Mouse (Mus musculus): ENCODE data around the gene Slc25a28. TPM values are rescaled to one million over a fixed set of nuclear protein-coding genes. Genes with fewer than 3 reads are reported as not detected.
A peak's percentile ranks its signal among the peaks of the same experiment; 100 is the strongest.

The Slc25a28 gene
- polyA plus RNA-seq, 1 experiment from 2014 or later = 9.6 TPM

GRCm38 (mm10) chr19:43615571-43616414, 58.9 kb downstream of the Slc25a28 start:
- Histone ChIP-seq H3K4me1 (replicated peaks; ENCODE audit: control insufficient read depth, insufficient read depth) (no peaks in the 10 kb centered on the region), H3K36me3 (ENCODE audit: control insufficient read depth, insufficient read depth, low read length) (no peaks in the 10 kb centered on the region), H3K9ac (ENCODE audit: low read length) (no peak overlapping the region), H3K27ac (replicated peaks) (no peak overlapping the region), H3K9me3 (ENCODE audit: control insufficient read depth, low read length) (no peaks in the 10 kb centered on the region), H3K4me3 (ENCODE audit: low read depth, low read length) (peak overlapping the region; percentile 35), H3K27me3 (ENCODE audit: control insufficient read depth, insufficient read depth, low read length) (peaks cover 55% of the 10 kb centered on the region), H3K4me2 (replicated peaks; ENCODE audit: low read depth) (peak overlapping the region; percentile 47)
- 2% methylated on average over 33 of the region's 34 CpGs for WGBS
- TF ChIP-seq EP300 (optimal IDR thresholded peaks at IDR 0.05) = no peak
- no peak for TF ChIP-seq CTCF (IDR thresholded peaks at IDR 0.05; ENCODE audit: low read depth)
- DNase-seq (ENCODE audit: low spot score) (no peak), ATAC-seq (ENCODE audit: low FRiP score, low TSS enrichment) (no peak)

DNA sequence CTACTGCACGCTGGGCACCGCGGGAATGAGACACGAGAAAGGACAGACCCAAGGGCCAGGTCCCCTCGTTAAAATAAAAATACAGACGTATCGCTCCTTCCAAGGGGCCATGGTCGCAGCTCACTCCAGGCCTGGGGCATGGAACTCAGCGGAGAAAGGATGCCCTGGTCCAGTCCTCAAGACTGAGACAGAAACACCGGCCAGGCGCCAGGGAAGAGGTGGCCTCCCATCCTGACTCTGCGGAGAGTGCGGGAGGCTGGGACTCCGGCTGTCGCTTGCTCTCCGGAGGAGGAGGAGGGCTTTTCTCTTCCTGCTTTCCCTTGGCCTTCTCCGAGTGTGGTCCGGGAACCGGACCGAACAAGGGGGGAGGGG, 59.6 kb downstream of the Slc25a28 start:
- 2% methylated on average over 20 of the region's 20 CpGs for WGBS
- Histone ChIP-seq H3K4me2 (replicated peaks; ENCODE audit: low read depth) (peak overlapping the region; percentile 47), H3K27me3 (ENCODE audit: control insufficient read depth, insufficient read depth, low read length) (peaks cover 48% of the 10 kb centered on the region), H3K4me1 (replicated peaks; ENCODE audit: control insufficient read depth, insufficient read depth) (no peaks in the 10 kb centered on the region), H3K27ac (replicated peaks) (no peak overlapping the region), H3K9ac (ENCODE audit: low read length) (peak overlapping the region; percentile 35; the same call in 1 of the 2 replicates), H3K4me3 (ENCODE audit: low read depth, low read length) (peak overlapping the region; percentile 35), H3K36me3 (ENCODE audit: control insufficient read depth, insufficient read depth, low read length) (no peaks in the 10 kb centered on the region), H3K9me3 (ENCODE audit: control insufficient read depth, low read length) (no peaks in the 10 kb centered on the region)
- TF ChIP-seq EP300 (optimal IDR thresholded peaks at IDR 0.05) = no peak
- DNase-seq (ENCODE audit: low spot score) = no peak
- no peak for ATAC-seq (ENCODE audit: low FRiP score, low TSS enrichment)

DNA sequence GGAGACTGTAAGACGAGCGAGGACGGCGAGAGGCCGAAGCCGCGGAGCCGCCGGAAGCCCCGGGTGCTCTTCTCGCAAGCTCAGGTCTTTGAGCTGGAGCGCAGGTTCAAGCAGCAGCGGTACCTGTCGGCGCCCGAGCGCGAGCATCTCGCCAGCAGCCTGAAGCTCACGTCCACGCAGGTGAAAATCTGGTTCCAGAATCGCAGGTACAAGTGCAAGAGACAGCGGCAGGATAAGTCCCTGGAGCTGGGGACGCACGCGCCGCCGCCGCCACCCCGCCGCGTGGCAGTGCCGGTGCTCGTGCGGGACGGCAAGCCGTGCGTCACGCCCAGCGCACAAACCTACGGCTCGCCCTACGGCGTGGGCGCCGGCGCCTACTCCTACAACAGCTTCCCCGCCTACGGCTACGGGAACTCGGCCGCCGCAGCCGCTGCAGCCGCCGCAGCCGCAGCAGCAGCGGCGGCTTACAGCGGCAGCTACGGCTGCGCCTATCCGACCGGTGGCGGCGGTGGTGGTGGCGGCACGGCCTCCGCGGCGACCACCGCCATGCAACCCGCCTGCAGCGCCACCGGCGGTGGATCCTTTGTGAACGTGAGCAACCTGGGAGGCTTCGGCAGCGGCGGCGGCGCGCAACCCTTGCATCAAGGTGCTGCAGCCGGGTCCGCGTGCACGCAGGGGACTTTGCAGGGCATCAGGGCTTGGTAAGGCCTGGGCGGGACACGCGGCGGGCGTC, 60.2 kb downstream of the Slc25a28 start:
- H3K9ac ChIP-seq (ENCODE audit: low read length) = 0 out of 2 replicates have a peak overlapping the region, but pooled peaks have one; percentile 8

More for the DNA sequence above, 60.2 kb downstream of the Slc25a28 start:
- H3K9me3 ChIP-seq (ENCODE audit: control insufficient read depth, low read length) = no peaks in the 10 kb centered on the region
- ATAC-seq (ENCODE audit: low FRiP score, low TSS enrichment) (no peak), DNase-seq (ENCODE audit: low spot score) (no peak)
- peaks cover 47% of the 10 kb centered on the region for H3K27me3 ChIP-seq (ENCODE audit: control insufficient read depth, insufficient read depth, low read length)
- peak overlapping the region; percentile 47 for H3K4me2 ChIP-seq (replicated peaks; ENCODE audit: low read depth)
- no peak for TF ChIP-seq CTCF (IDR thresholded peaks at IDR 0.05; ENCODE audit: low read depth)
- no peak for TF ChIP-seq EP300 (optimal IDR thresholded peaks at IDR 0.05)
- no peaks in the 10 kb centered on the region for H3K36me3 ChIP-seq (ENCODE audit: control insufficient read depth, insufficient read depth, low read length)
- no peak overlapping the region for H3K27ac ChIP-seq (replicated peaks)
- peak overlapping the region; percentile 35 for H3K4me3 ChIP-seq (ENCODE audit: low read depth, low read length)
- WGBS = 1% methylated on average over 66 of the region's 92 CpGs
- no peaks in the 10 kb centered on the region for H3K4me1 ChIP-seq (replicated peaks; ENCODE audit: control insufficient read depth, insufficient read depth)

Small RNA genes within 50 kb of the gene (microRNA-seq; reads per million reads assigned to microRNA genes)
- gene Gm22646 = not detected

Other genes starting within 250 kb of the Slc25a28 start
- 0.47 and 0.56 TPM in 2 replicates for gene Cnnm1, start 234.4 kb downstream of the Slc25a28 start, polyA plus RNA-seq (2015; fragmentation: Nextera tagmentation; extraction: Ambion mirVana)
- gene Got1, start 150.3 kb downstream of the Slc25a28 start, polyA plus RNA-seq (2015; fragmentation: Nextera tagmentation; extraction: Ambion mirVana) = 49.3 and 51.1 TPM in 2 replicates
- 5.4 and 5.7 TPM in 2 replicates for gene Nkx2-3, start 62.6 kb downstream of the Slc25a28 start, polyA plus RNA-seq (2015; fragmentation: Nextera tagmentation; extraction: Ambion mirVana)
- gene Entpd7, start 14.8 kb upstream of the Slc25a28 start, polyA plus RNA-seq (2015; fragmentation: Nextera tagmentation; extraction: Ambion mirVana) = 7.4 and 8.1 TPM in 2 replicates
- 19.4 and 22.5 TPM in 2 replicates for gene Cutc, start 78.1 kb upstream of the Slc25a28 start, polyA plus RNA-seq (2015; fragmentation: Nextera tagmentation; extraction: Ambion mirVana)
- gene Cox15, start 78.1 kb upstream of the Slc25a28 start, polyA plus RNA-seq (2015; fragmentation: Nextera tagmentation; extraction: Ambion mirVana) = 5.3 and 5.6 TPM in 2 replicates
- 0.12 and 0.15 TPM in 2 replicates for gene Abcc2, start 107.3 kb upstream of the Slc25a28 start, polyA plus RNA-seq (2015; fragmentation: Nextera tagmentation; extraction: Ambion mirVana)

Data from stomach, postnatal 0 days (tissue).